Mouse (Mus musculus): Measurements from ENCODE around the gene Smco3.
A peak's percentile ranks its signal among the peaks of the same experiment; 100 is the strongest.

The Smco3 gene

DNA sequence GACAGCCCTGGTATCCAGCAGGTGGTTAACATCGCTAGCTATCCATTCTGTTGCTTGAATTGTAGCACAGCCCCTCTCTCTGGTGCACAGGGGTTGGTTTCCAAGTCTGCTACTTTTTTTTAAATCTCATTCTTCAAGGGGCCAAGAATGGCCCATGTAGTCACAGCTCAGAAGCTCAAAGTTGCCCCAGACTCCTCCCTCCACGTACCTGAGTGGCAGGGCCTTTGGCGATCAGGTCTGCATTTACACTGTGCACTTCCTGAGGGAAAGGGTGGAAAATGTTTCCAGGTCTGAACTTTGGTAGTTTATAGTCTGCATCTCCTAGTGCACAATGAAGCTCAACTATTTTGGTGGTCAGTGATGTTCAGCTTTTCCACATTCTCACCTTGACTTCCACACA is 12.0 kb upstream of the Smco3 start:
- DNase-seq (ENCODE audit: low spot score in 2 of 2): no peak

DNA sequence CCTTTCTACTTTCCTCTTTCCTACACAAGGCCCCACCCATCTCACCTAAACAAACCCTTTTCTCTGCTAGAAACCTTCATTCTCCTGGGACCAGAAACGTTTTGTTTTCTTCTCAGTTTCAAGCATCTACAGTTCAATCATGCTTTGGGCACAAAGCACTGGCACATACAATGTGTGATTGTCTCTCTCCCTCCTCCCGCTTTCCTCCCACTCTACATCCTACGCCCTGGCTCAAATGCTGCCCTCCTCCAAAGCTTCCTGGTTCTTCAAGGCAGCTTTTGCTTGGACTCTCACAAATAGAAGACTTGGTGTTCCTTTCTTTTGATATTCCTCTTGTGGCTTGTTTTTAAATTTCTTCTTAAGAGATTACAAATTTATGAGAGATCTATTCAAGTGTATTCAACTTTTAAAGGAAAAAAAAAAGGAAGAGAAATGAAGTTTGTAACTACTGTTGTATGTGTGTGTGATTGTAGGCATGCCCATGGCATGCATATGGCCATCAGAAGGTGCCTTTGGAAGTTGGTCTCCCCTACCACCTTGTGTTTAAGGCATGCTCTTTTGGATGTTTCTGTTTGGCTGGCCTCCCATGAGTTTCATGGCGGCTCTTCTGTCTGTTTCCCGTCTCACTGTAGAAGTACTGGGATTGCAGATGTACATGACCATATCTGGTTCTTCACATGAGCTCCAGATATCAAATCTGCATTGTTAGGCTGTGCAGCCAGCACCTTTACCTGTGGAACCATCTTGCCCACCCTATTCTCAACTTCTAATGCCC is 10.6 kb upstream of the Smco3 start:
- DNase-seq (ENCODE audit: low spot score in 2 of 2): no peak

- no peak for DNase-seq (ENCODE audit: low spot score in 2 of 2)
These were observed 9.7 kb upstream of the Smco3 start for GRCm38 (mm10) chr6:136844903-136845302.

- no peak for DNase-seq (ENCODE audit: low spot score in 2 of 2)
These were observed 2.1 kb upstream of the Smco3 start for GRCm38 (mm10) chr6:136837323-136837722.

DNA sequence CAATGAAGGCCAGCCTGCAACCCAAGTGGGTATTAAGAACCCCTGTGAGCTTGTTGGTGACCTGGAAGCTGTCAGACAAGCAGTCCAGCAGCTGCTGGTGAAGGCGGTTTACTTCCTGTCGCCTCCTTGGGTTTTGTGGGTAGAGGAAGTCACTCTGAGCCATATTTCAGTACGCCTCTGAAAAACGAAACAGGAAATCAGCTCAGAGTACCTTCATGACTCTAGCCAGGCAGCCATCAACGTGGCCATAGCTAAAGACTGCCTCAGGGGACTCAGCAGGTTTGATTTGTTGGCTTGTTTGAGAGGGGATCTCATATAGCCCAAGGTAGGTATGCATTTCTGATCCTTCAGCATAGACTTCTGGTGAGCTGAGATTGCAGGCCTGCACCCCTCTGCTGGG is 3.5 kb downstream of the Smco3 start:
- DNase-seq (ENCODE audit: low spot score in 2 of 2): no peak

DNA sequence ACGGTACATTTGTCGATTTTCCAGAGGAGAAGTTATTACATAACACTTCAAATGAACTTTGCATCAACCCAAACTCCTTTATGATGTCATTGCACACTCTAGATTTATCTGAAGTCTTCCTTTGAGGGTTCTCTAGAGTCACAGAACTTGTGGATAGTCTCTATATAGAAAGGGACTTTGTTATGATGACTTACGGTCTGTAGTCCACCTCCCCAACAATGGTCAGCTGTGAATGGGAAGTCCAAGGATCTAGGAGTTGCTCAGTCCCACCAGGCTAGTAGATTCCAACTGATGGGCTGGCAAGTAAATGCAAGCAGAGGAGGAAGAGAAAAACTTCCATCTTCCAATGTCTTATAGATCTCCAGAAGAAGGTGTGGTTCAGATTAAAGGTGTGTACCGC is 6.6 kb downstream of the Smco3 start:
- no peak for DNase-seq (ENCODE audit: low spot score in 2 of 2)

- DNase-seq (ENCODE audit: low spot score in 2 of 2): peak; percentile 94 to 95
These were observed 7.2 kb downstream of the Smco3 start, which contains the start of gene Wbp11 for GRCm38 (mm10) chr6:136827881-136828561. TSS of gene Wbp11 (minus strand) at chr6:136828233.

DNA sequence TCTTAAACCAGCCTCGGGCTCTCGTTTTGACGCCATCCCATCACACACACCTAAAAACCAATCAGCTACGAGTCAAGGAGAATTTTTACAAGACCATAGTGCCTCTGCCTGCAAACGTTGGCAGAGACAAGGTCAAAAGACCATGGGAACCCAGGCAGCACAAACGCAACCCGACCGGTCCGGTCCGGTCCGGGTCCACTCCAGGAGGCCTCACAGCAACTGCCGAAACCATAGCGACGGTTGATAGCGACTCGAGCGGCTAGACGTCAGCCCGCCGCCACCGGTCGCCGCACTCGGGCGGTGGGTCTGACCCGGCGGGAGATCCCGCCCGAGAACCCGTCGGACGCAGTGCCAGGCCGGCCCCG is 7.8 kb downstream of the Smco3 start, which contains the start of gene BC049715:
TSS of gene BC049715 (plus strand) at position 111 of the 365 bp plus-strand sequence.
- no peak for DNase-seq (ENCODE audit: low spot score in 2 of 2)

DNA sequence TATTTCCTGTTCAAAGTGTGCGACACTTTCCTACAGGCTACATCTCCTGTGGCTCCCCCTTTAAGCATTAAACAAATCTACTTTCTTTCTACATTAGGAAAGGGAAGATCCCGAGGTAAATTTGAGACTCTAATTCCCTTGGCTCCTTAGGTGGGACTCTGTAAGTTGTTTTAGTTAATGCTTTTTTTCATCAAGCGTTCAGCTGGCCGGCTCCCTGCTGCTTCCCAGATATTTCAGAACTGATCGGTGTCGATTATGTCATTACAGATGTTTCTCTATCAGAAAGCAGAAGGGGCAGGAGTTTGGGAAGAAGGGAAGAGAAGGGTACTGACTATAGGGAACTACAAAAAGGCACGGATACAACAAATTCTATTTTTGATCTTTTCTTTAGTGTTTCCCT is 8.1 kb downstream of the Smco3 start:
- DNase-seq (ENCODE audit: low spot score in 2 of 2): no peak

DNA sequence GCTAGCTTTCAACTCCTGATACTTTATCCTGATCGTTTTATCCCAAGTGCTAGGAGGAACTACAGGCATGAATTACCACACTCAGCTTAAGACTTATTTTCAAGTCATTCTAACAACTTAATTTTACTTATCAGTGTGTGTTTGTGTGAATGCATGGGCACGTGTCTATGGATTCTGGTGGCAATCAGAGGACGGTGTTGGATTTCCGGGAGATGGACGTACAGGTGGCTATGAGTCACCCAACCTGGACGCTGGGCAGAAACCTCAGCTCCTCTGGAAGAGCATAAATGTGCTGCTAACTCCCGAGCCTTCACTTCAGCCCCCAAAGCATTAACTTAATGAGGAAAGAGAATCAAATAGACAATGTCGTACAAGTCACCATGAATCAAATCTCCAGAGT is 10.3 kb downstream of the Smco3 start:
- DNase-seq (ENCODE audit: low spot score in 2 of 2): no peak

DNA sequence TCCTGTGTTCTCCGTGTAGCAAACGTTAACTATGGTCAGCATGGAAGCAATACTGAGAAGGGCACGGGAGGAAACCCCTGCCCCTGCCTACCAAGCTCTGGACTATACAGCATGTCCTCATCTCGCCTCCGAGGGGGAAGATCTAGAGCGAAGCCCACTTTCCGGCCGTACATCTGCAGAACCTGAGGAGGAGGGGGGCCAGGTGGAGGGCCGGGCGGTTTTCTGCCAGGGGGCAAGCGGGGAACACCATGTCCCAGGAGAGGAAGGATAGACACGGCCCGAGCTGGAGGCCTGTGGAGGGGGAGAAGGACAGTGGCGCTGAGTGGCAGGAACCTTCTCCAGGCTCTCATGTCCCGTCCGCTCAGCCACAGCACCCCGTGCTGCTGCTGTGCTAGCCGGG is 14.2 kb downstream of the Smco3 start:
- no peak for DNase-seq (ENCODE audit: low spot score in 2 of 2)

DNA sequence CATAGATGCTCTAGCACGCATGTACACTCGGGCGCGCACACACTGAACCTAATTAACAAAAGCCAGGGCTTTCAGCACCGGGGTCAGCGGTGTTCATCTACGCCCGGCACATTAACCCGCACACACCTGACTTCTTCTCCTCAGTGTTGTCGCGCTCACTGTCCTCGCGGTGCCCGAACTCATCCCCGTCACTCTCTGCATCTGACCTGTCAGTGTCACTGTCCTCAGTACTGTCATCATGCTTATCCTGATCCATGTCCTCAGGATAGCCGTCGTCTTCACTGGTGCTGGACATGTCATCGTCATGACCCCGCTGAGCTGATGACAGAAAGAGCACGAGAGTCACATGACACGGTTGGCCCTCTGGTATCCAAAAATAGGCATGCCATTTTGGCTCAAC is 14.9 kb downstream of the Smco3 start:
- DNase-seq (ENCODE audit: low spot score in 2 of 2): no peak

- DNase-seq (ENCODE audit: low spot score in 2 of 2): peak; percentile 66 to 72
These were observed 17.7 kb downstream of the Smco3 start for GRCm38 (mm10) chr6:136817549-136817948.

GRCm38 (mm10) chr6:136816826-136817225 is 18.4 kb downstream of the Smco3 start:
- no peak for DNase-seq (ENCODE audit: low spot score in 2 of 2)

DNA sequence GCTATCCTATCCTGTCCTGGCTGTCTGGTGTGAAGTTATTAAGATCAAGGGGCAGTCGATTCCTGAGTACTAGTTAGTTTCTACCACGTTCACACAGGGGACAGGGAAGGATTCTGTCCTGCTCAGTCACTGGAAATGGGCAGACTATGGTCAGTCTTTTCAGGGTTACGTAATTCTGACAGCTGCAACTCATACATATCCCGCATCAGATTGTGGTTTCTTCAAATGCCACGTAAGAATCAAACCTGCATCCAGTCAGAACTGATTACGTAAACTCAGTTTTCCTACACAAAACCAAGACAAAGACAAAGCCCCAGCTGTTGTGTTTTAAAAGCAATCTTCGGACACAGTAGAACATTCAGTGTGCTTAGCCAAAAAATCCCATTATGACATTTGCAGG is 19.9 kb downstream of the Smco3 start:
- no peak for DNase-seq (ENCODE audit: low spot score in 2 of 2)

DNA sequence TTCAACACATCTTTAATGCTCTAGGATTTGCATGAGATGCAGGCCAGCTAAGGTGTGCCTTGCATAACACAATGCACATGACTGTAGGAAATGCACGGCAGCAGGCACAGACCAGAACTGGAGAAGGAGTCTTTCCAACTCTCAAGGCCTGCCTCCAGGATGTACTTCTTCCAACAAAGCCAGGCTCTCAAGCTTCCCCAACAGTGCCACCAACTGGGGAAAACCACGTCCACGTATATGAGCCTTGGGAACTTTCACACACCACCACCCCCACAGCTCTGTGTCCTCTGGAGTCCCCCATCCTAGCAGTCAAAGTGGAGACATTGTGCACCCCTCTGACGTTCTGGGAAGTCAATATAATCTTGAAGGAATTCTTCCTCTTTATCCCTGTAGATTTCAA is 22.1 kb downstream of the Smco3 start:
- no peak for DNase-seq (ENCODE audit: low spot score in 2 of 2)

GRCm38 (mm10) chr6:136811196-136811595 is 24.1 kb downstream of the Smco3 start:
- DNase-seq (ENCODE audit: low spot score in 2 of 2): no peak

DNA sequence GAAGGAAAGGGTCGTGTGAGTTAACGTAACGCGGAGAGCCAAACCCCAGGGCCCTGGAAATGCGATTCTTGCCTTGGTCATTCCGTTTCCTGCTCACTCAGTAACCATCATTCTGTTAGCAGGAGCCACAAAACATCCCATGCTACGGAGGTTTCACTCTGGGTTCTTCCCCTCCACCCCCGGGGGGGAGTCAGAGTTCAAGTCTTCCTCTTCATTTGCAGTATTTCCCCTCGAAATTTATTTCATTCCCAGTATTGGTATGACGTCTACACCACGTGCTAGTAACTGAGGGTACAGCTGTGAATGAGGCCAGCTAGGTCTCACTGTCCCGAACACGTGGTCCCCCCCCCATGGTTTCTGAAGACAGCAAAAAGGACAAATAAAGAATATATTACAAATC is 25.6 kb downstream of the Smco3 start:
- no peak for DNase-seq (ENCODE audit: low spot score in 2 of 2)

DNA sequence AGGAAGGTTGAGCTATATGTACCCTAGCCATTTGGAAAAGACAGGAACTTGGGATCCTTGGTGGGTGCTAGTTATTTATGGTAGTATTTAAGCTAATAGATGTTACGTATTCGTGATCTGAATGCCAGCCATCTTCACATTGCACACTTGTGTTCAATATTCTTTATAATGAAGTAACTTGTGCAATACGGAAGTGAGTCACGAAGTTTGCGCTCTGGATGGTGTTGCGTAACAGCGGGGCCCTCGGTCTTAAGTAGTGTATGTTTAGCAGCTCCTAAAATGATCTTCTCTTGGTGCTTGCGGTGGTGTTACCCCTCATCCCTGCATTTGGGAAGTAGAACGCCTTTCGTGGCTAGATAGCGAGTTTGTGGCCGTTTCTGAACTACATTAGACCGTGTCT is 26.2 kb downstream of the Smco3 start:
- no peak for DNase-seq (ENCODE audit: low spot score in 2 of 2)

DNA sequence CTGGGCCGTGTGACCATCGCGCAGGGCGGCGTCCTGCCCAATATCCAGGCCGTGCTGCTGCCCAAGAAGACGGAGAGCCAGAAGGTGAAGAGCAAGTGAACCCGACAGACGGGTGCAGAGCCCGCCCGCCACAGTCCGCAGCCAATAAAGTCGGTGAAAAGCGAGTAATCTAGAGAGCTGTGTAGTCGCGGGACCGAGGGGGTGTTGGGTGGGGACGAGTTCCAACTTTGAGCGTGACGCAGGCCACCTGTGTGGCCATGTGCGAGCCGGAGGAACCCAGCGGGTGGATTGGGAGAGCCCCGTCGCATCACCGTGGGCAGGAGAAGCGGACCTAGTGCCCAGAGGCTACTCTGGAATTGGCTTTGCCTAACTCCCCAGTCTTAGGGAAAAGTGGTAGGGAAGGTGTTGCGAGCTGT is 26.6 kb downstream of the Smco3 start:
- peak in 1 of 2 experiments; percentile 49 for DNase-seq (ENCODE audit: low spot score in 2 of 2)

- DNase-seq (ENCODE audit: low spot score in 2 of 2): peak; percentile 95 to 96
These were observed 27.2 kb downstream of the Smco3 start, which contains the start of gene H2afj for GRCm38 (mm10) chr6:136808014-136808417. TSS of gene H2afj (plus strand) at chr6:136808244.

GRCm38 (mm10) chr6:136807395-136808013 is 27.7 kb downstream of the Smco3 start:
- DNase-seq (ENCODE audit: low spot score in 2 of 2): no peak

DNA sequence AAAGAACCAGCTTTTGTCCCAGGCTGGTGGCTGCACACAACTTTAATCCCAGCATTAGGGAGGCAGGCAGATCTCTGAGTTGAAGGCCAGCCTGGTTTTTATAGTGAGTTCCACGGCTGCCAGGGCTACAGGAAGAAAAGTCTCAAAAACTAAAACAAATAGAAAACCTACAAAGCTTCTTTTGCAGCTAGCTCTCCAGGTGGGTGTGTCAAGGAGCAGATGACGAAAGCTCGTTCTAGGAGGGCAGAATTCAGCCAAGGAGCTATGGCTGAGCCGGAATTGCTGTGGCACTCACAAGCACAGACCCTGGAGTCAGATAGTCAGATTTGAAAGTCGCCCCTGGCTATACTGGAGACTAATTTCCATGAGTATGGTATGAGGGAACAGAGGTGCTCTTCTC is 28.4 kb downstream of the Smco3 start:
- DNase-seq (ENCODE audit: low spot score in 2 of 2): no peak
